Mouse (Mus musculus) heart, postnatal 14 days (tissue): ENCODE measurements around the gene 1600002K03Rik. TPM values are rescaled to one million over a fixed set of nuclear protein-coding genes. Genes with fewer than 3 reads are reported as not detected.

Source experiments
- DNase-seq, 2 experiments: peaks; one replicate each; pipeline ENCODE4 v3.0.0; 2021 to 2022
- intact Hi-C: fragments of 180-260 bp; cut with DNase I; formaldehyde crosslinking; loops from one replicate; pipeline ENCODE4 v1.15.1; 2025
- total RNA-seq, 2 experiments: library from RNA; stranded (reverse); gene quantifications; 2 replicates each; pipeline ENCODE4 v1.2.3; 2021

1600002K03Rik gene
- total RNA-seq, 2 experiments from 2014 or later = 3.8 to 4.7 TPM

DNA sequence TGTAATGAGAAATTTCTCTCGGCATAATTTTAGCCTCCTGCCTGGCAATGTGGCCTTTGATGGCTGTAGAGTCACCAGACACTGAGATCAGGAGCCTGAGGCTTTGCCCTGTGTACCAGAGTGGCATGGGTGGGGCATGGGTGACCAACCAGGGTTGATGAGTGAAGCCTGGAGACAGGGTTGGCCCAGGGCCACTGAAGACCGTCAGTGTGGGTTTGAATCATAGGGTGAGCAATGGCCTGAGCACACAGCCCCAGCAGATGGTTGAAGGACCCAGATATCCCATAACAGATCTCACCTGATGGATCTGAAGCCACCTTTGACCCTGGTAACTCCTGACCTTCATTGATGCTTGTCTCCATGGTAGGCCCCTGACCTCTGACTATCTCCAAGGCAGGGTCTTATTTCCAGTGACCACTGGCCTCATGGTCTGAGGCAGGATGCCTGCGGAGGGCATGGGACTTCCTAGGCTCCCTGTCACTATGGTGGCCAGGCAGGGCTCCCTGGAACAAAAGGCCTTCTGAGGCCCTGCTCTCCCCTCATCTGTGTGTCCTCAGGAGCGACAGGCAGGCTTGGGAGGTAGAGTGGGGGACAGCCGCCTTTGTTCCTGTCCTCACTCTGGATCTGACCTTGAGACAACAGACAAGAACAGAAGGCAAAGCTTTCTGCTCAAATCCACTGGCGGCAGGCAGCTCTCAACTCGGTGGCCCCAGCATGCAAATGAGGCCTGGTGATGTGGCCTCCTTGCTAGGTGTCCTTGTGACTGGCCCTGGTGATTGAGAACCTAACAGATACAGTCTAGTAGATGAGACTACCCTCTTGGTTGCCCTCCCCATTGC is 4.9 kb downstream of the 1600002K03Rik start:
- intact Hi-C loops = loop anchor here (5.0 kb wide), 1 partner anchor 165 kb away; no protein-coding TSS in a partner anchor
- no peak for DNase-seq

- DNase-seq = peak; percentile 59 to 71
Measured at GRCm38 (mm10) chr10:80179068-80180051, 6.6 kb downstream of the 1600002K03Rik start, which contains the start of gene Efna2. Gene Efna2, plus strand, starts transcription at chr10:80179482.

GRCm38 (mm10) chr10:80180288-80180687 is 7.5 kb downstream of the 1600002K03Rik start:
- intact Hi-C loops = no loop called here
- DNase-seq = no peak

More at GRCm38 (mm10) chr10:80179068-80180051, 6.6 kb downstream of the 1600002K03Rik start, which contains the start of gene Efna2:
- intact Hi-C loops = loop anchor here (5.0 kb wide), 1 partner anchor 163 kb away; no protein-coding TSS in a partner anchor

DNA sequence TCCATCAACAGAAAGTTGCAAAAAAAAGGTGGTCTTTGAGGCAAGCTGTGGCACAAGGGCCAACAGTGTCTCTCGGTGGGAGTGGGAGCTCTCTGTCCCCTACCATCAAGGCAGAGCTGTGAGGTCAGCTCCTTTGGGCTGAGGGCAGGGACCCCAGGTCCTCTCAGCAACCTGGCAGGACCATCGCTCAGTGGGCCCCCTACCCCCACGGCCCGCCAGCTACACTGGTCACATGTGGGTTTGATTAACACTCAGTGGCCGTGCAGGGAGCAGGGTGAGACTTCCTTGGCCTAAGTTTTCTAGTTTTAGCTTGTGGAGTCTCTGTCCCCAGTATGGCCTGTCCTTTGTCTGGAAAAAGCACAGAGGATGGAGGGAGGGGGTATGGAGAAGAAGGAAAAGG is 8.1 kb downstream of the 1600002K03Rik start:
- DNase-seq = no peak
- intact Hi-C loops = no loop called here

- intact Hi-C loops = no loop called here
- DNase-seq = no peak
Measured at GRCm38 (mm10) chr10:80182547-80182946, 9.8 kb downstream of the 1600002K03Rik start.

DNA sequence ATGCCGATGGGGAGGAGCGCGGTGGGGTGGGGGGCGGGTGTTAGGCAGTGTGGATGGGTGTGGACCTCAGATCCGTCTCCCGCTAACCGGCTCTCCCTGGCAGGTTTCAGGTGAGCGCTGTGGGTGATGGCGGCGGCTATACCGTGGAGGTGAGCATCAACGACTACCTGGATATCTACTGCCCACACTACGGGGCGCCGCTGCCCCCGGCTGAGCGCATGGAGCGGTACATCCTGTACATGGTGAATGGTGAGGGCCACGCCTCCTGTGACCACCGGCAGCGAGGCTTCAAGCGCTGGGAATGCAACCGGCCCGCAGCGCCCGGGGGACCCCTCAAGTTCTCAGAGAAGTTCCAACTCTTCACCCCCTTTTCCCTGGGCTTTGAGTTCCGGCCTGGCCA is 13.9 kb downstream of the 1600002K03Rik start:
- DNase-seq = no peak
- intact Hi-C loops = no loop called here

GRCm38 (mm10) chr10:80187739-80188138 is 15.0 kb downstream of the 1600002K03Rik start:
- intact Hi-C loops = no loop called here
- DNase-seq = no peak

- intact Hi-C loops = no loop called here
- DNase-seq = no peak
Measured at GRCm38 (mm10) chr10:80188453-80189024, 15.8 kb downstream of the 1600002K03Rik start.

DNA sequence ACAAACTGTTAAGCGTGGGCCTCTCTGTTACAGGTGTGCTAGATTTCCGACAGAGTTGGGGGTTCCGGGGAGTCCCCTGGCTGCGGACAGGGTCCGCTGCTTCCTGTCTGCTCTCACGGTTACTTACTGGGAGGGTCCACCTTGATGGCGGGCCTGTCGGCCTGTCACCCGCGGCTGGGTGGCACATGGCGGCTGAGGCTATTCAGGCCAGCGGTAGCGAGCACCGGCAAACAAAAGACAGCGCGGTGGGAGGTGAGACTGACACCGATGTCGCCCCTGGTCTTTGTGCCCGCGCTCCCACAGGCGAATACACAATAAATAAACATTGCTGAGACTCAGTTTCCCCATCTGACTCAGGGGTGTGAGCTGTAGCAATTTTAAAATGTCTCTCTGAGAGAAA is 17.3 kb downstream of the 1600002K03Rik start:
- intact Hi-C loops = no loop called here
- DNase-seq = no peak

- DNase-seq = peak; percentile 41 to 49
- intact Hi-C loops = no loop called here
Measured at GRCm38 (mm10) chr10:80190491-80191051, 17.8 kb downstream of the 1600002K03Rik start.

DNA sequence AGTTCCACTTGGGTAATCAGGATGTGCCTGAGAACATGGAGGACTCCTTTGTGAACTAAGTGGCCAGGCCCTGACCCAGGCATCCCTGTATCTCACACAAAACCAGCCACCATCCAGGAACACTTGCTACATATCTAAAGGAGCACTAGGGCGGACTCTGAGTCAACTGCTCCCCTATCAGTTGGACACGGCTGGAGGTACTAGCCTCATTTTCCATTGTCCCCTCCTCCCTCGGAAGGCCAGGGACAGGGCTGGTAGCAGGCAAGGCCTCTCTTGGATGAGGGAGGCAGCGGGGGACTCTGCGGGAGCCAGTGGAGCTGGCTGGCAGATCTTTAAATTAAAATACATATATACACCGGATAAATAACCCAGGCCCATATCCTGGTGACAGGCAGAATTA is 21.2 kb downstream of the 1600002K03Rik start:
- intact Hi-C loops = no loop called here
- DNase-seq = no peak

GRCm38 (mm10) chr10:80194441-80194840 is 21.7 kb downstream of the 1600002K03Rik start:
- intact Hi-C loops = no loop called here
- DNase-seq = no peak

DNA sequence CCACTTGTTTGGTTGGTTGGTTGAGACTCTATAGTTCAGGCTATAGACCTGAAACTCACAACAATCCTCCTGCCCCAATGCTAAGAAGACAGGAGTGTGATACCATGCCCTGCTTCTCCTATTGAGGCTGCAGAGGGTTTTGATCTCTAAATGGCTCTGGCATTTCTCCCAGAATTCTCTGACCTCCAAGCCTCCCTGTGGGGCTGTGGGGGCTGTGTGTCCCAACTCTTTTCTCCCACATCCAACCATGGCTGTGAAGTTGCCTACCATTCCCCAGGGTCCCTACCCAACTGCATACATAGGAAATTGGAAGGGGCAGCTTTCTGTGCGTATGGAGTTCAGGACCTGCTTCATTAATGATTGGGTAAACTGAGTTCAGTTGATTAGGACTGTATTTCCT is 23.4 kb downstream of the 1600002K03Rik start:
- DNase-seq = no peak
- intact Hi-C loops = no loop called here

DNA sequence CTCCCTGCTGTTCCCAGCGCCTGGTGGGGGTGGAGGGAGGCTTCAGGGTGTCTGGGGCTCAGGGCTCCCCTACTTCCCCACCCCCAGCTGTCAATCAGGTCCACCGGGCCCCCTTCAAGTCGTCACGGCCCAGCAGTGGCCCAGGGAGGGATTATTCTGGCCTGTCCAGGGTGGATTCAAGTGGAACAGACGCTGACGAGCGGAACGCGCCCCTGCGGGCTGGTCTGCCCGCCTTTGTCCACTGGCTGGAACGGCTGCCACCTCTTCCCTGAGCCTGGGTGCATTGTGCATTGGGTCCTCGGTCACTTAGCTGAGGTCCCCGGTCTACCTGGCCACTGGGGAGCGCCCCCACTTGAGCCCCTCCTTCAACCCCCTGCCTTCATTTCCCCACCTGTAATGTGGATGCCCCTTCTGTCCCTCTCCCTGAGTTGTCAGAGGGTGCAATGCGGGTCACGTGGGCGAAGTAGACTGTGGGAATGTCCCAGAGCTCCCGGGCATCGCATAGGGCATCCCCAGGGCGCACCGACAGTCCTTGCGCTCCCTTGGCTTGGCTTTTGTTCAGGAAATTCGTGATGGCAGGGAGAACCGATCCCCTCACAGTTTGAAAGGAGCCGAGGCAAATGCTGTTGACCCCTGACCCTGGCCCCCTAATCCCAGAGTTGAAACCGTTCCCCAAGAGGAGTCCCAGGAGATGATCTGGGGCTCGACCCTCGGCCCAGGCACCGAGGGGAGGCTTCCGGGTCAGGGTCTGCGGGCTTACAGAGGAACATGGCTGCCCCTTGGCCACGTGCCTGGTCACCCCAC is 24.2 kb downstream of the 1600002K03Rik start:
- intact Hi-C loops = no loop called here
- no peak for DNase-seq

- DNase-seq = peak; percentile 83 to 92
- intact Hi-C loops = loop anchor here (1.0 kb wide), 1 partner anchor 46 kb away; no protein-coding TSS in a partner anchor
Measured at GRCm38 (mm10) chr10:80199440-80200008, 26.8 kb downstream of the 1600002K03Rik start.

- no peak for DNase-seq
- intact Hi-C loops = no loop called here
Measured at GRCm38 (mm10) chr10:80200485-80200884, 27.7 kb downstream of the 1600002K03Rik start.

GRCm38 (mm10) chr10:80204055-80204454 is 31.3 kb downstream of the 1600002K03Rik start:
- intact Hi-C loops = no loop called here
- DNase-seq = no peak

GRCm38 (mm10) chr10:80207201-80207600 is 34.5 kb downstream of the 1600002K03Rik start:
- DNase-seq = no peak
- intact Hi-C loops = no loop called here

GRCm38 (mm10) chr10:80207676-80208075 is 34.9 kb downstream of the 1600002K03Rik start:
- intact Hi-C loops = no loop called here
- DNase-seq = no peak
